ENCODE assay signal across 12 mouse cellular contexts in the genomic region with DNA sequence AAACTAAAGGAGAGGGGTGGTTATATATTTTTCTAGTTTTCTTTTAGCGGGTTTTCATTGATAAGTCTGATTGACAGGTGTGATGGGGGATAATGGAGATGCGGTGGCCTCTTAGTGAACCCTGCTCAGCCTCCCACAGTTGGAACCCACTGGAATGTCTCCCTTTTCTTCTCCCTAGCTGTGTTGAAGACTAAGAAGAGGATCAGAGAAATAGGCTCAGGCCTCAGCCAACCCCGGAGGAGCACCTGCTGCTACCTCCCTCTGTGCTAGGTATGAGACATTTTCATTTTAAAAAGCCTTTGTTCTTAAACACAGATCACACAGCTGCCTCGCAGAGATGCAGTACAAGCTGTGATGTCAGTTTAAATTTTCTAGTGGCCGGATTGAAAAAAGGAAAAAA.
DNase-seq lines count a peak whose midpoint lies in the region; ATAC-seq lines count a peak whose summit lies in the region.
"Had no signal": no experiment of that assay in that cellular context is flagged by ENCODE, and none has a peak within 500 bp of the region (broad histone marks: within the 10 kb centered on the region; RNA-seq: fewer than 3 reads in every experiment).

No protein-coding gene starts in this region.

- H3K27ac ChIP-seq in hindbrain, embryonic 16.5 days (ENCODE audit: low read depth, low read length) = peak overlapping the region; percentile 17; the same call in 1 of the 2 replicates
- no peak overlapping the region for H3K27ac ChIP-seq in hindbrain, embryonic 11.5 days (ENCODE audit: low read depth, low read length)
- no peak overlapping the region for H3K27ac ChIP-seq in midbrain, embryonic 11.5 days (ENCODE audit: low read depth, low read length)
- no peak overlapping the region for H3K27ac ChIP-seq in heart, embryonic 12.5 days (ENCODE audit: poor library complexity, severe bottlenecking)
- H3K27ac ChIP-seq: heart, embryonic 15.5 days; layer of hippocampus, adult 2 months; liver, embryonic 13.5 days had no signal

- H3K4me2 ChIP-seq in hindbrain, embryonic 16.5 days (ENCODE audit: low read length) = no peak overlapping the region
- H3K4me2 ChIP-seq in hindbrain, embryonic 11.5 days (replicated peaks; ENCODE audit: low read depth, low read length) = no peak overlapping the region
- no peak overlapping the region for H3K4me2 ChIP-seq in midbrain, embryonic 11.5 days
- H3K4me2 ChIP-seq in heart, embryonic 12.5 days = no peak overlapping the region
- H3K4me2 ChIP-seq: heart, embryonic 15.5 days; liver, embryonic 13.5 days had no signal

- WGBS in hindbrain, embryonic 16.5 days = 24% methylated on average over 5 of the region's 5 CpGs
- 25% methylated on average over 5 of the region's 5 CpGs for WGBS in hindbrain, embryonic 11.5 days
- 18% methylated on average over 5 of the region's 5 CpGs for WGBS in midbrain, embryonic 11.5 days
- 56% methylated on average over 5 of the region's 5 CpGs for WGBS in heart, embryonic 12.5 days

- no peak overlapping the region for H3K4me3 ChIP-seq in hindbrain, embryonic 16.5 days (ENCODE audit: low read length)
- no peak overlapping the region for H3K4me3 ChIP-seq in hindbrain, embryonic 11.5 days (ENCODE audit: low read depth, low read length)
- no peak overlapping the region for H3K4me3 ChIP-seq in midbrain, embryonic 11.5 days (ENCODE audit: low read depth, low read length)
- H3K4me3 ChIP-seq in heart, embryonic 12.5 days = no peak overlapping the region
- H3K4me3 ChIP-seq: heart, embryonic 15.5 days; layer of hippocampus, adult 2 months; liver, embryonic 13.5 days had no signal

- no peaks in the 10 kb centered on the region for H3K9me3 ChIP-seq in hindbrain, embryonic 16.5 days (ENCODE audit: control insufficient read depth, low read length)
- H3K9me3 ChIP-seq in hindbrain, embryonic 11.5 days (ENCODE audit: control insufficient read depth, low read length) = no peaks in the 10 kb centered on the region
- H3K9me3 ChIP-seq in midbrain, embryonic 11.5 days (ENCODE audit: control insufficient read depth, low read length) = no peaks in the 10 kb centered on the region
- H3K9me3 ChIP-seq in heart, embryonic 12.5 days (replicated peaks) = no peaks in the 10 kb centered on the region
- H3K9me3 ChIP-seq: heart, embryonic 15.5 days; liver, embryonic 13.5 days had no signal

- peaks cover 11% of the 10 kb centered on the region for H3K4me1 ChIP-seq in hindbrain, embryonic 16.5 days (ENCODE audit: control insufficient read depth, insufficient read depth, low read depth, low read length)
- no peaks in the 10 kb centered on the region for H3K4me1 ChIP-seq in hindbrain, embryonic 11.5 days (replicated peaks; ENCODE audit: control insufficient read depth, insufficient read depth, low read length)
- peaks cover 22% of the 10 kb centered on the region for H3K4me1 ChIP-seq in midbrain, embryonic 11.5 days (ENCODE audit: control insufficient read depth, insufficient read depth, low read length)
- peaks cover 23% of the 10 kb centered on the region for H3K4me1 ChIP-seq in heart, embryonic 12.5 days (replicated peaks)
- H3K4me1 ChIP-seq: liver, embryonic 13.5 days had no signal

- H3K36me3 ChIP-seq in hindbrain, embryonic 16.5 days (ENCODE audit: control insufficient read depth, insufficient read depth, low read length) = no peaks in the 10 kb centered on the region
- H3K36me3 ChIP-seq in hindbrain, embryonic 11.5 days (ENCODE audit: control insufficient read depth, insufficient read depth, low read length) = no peaks in the 10 kb centered on the region
- no peaks in the 10 kb centered on the region; the same call in 1 of the 2 replicates for H3K36me3 ChIP-seq in midbrain, embryonic 11.5 days (ENCODE audit: control insufficient read depth, insufficient read depth, low read length)
- no peaks in the 10 kb centered on the region for H3K36me3 ChIP-seq in heart, embryonic 12.5 days
- H3K36me3 ChIP-seq: heart, embryonic 15.5 days; liver, embryonic 13.5 days had no signal

- H3K9ac ChIP-seq in hindbrain, embryonic 16.5 days (ENCODE audit: low read depth, low read length) = no peak overlapping the region
- no peak overlapping the region for H3K9ac ChIP-seq in hindbrain, embryonic 11.5 days (ENCODE audit: low read depth, low read length)
- H3K9ac ChIP-seq in midbrain, embryonic 11.5 days (ENCODE audit: low read length) = no peak overlapping the region
- H3K9ac ChIP-seq in heart, embryonic 12.5 days = no peak overlapping the region
- H3K9ac ChIP-seq: heart, embryonic 15.5 days; liver, embryonic 13.5 days had no signal

- DNase-seq in hindbrain, embryonic 11.5 days (ENCODE audit: low spot score) = no peak
- DNase-seq in testis, postnatal 10 days (ENCODE audit: low spot score) = peak; percentile 25
- DNase-seq in testis, postnatal 14 days (ENCODE audit: low spot score) = no peak
- no peak for DNase-seq in midbrain, embryonic 11.5 days (ENCODE audit: low spot score, missing footprints)
- DNase-seq in cerebellum, adult 9-11 months = no peak
- DNase-seq: cerebellum, adult 8-10 months; gastrocnemius, postnatal 25 days; liver, embryonic 13.5 days had no signal

- no peak for ATAC-seq in hindbrain, embryonic 16.5 days
- ATAC-seq in hindbrain, embryonic 11.5 days (ENCODE audit: low FRiP score) = no peak; the same call in 1 of the 2 replicates
- ATAC-seq in midbrain, embryonic 11.5 days (ENCODE audit: low FRiP score) = 0 out of 2 replicates have a peak, but pooled peaks have one; percentile 33
- ATAC-seq in heart, embryonic 12.5 days (ENCODE audit: insufficient number of reproducible peaks, low FRiP score) = no peak

- H3K27me3 ChIP-seq in hindbrain, embryonic 16.5 days (replicated peaks; ENCODE audit: control insufficient read depth, insufficient read depth, low read length) = no peaks in the 10 kb centered on the region
- H3K27me3 ChIP-seq in hindbrain, embryonic 11.5 days (ENCODE audit: control insufficient read depth, insufficient read depth, low read length) = no peaks in the 10 kb centered on the region
- no peaks in the 10 kb centered on the region for H3K27me3 ChIP-seq in midbrain, embryonic 11.5 days (ENCODE audit: control insufficient read depth, insufficient read depth, low read length)
- H3K27me3 ChIP-seq in heart, embryonic 12.5 days (replicated peaks) = no peaks in the 10 kb centered on the region
- H3K27me3 ChIP-seq: heart, embryonic 15.5 days; liver, embryonic 13.5 days had no signal
